Mouse (Mus musculus): ENCODE measurements at regions not wholly inside any gene's neighbourhood (a gene's known extent, or its start where the extent isn't known, plus 50 kb on each side); places are given as distances from the start of the nearest gene placed in this dataset.

- TF ChIP-seq EP300 (IDR thresholded peaks at IDR 0.05; ENCODE audit: insufficient read depth, low read depth, low read length) (no peak), CTCF (IDR thresholded peaks at IDR 0.05) (no peak), POLR2A (IDR thresholded peaks at IDR 0.05; ENCODE audit: insufficient read depth, low read depth, low read length) (no peak)
Observed at GRCm38 (mm10) chr16:97258821-97259220, 88.3 kb upstream of the Dscam start.

Data from heart, adult 2 months (tissue).